8 mouse cellular contexts compared by ENCODE assay signal in the genomic region with DNA sequence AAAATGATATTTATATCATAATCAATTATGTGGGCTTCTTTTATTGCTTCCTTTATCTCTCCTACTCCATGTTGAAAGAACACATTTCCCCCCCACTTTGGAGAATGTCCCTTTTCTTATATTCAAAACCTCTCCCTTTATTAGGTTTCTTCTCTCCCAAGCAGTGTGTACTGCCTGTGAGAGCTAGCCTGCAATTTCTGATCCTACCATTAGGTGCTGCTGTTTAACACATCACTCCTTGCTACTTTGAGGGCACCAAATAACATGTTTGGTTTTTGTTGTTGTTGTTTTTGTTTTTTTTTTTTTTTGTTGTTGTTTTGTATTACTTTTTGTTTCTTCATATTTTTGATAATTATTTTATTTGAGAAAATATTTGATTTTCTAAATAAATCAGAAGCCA.
DNase-seq lines count a peak whose midpoint lies in the region; ATAC-seq and TF ChIP-seq lines count a peak whose summit lies in the region.

No protein-coding gene starts in this region.

- TF ChIP-seq CTCF in hindbrain, postnatal 0 days (IDR thresholded peaks at IDR 0.05; ENCODE audit: low read depth): peak; percentile 48
- peak; percentile 56 for TF ChIP-seq CTCF in midbrain, postnatal 0 days (IDR thresholded peaks at IDR 0.05)

- H3K4me3 ChIP-seq in hindbrain, postnatal 0 days (ENCODE audit: low read length): no peak overlapping the region
- H3K4me3 ChIP-seq in hindbrain, embryonic 14.5 days (replicated peaks; ENCODE audit: low read length): no peak overlapping the region
- H3K4me3 ChIP-seq in midbrain, postnatal 0 days (ENCODE audit: low read depth, low read length): no peak overlapping the region
- H3K4me3 ChIP-seq in midbrain, embryonic 11.5 days (ENCODE audit: low read depth, low read length): no peak overlapping the region

- no peak overlapping the region for H3K27ac ChIP-seq in hindbrain, postnatal 0 days
- no peak overlapping the region for H3K27ac ChIP-seq in hindbrain, embryonic 14.5 days
- no peak overlapping the region for H3K27ac ChIP-seq in midbrain, postnatal 0 days (ENCODE audit: low read depth, low read length)
- no peak overlapping the region for H3K27ac ChIP-seq in midbrain, embryonic 11.5 days (ENCODE audit: low read depth, low read length)

- no peaks in the 10 kb centered on the region for H3K4me1 ChIP-seq in hindbrain, postnatal 0 days (ENCODE audit: insufficient read depth, low read length)
- H3K4me1 ChIP-seq in hindbrain, embryonic 14.5 days (replicated peaks; ENCODE audit: control insufficient read depth, insufficient read depth, low read length): no peaks in the 10 kb centered on the region
- H3K4me1 ChIP-seq in midbrain, postnatal 0 days (ENCODE audit: insufficient read depth, low read length): no peaks in the 10 kb centered on the region
- no peaks in the 10 kb centered on the region for H3K4me1 ChIP-seq in midbrain, embryonic 11.5 days (ENCODE audit: control insufficient read depth, insufficient read depth, low read length)

- no peak overlapping the region for H3K4me2 ChIP-seq in hindbrain, postnatal 0 days (ENCODE audit: low read depth, low read length)
- H3K4me2 ChIP-seq in hindbrain, embryonic 14.5 days (replicated peaks): no peak overlapping the region
- H3K4me2 ChIP-seq in midbrain, postnatal 0 days (ENCODE audit: low read depth, low read length, poor library complexity, severe bottlenecking): no peak overlapping the region
- no peak overlapping the region for H3K4me2 ChIP-seq in midbrain, embryonic 11.5 days

- DNase-seq in hindbrain, postnatal 0 days (ENCODE audit: low spot score): peak; percentile 29
- DNase-seq in hindbrain, embryonic 14.5 days (ENCODE audit: low spot score): no peak
- DNase-seq in midbrain, postnatal 0 days (ENCODE audit: low spot score): no peak
- no peak for DNase-seq in midbrain, embryonic 11.5 days (ENCODE audit: low spot score, missing footprints)
- DNase-seq in c-Kit-positive CD71-positive TER-119-positive erythroid progenitor cells, embryonic 14.5 days (ENCODE audit: low spot score): peak; percentile 14
- peak; percentile 31 for DNase-seq in retina, embryonic 14.5 days (ENCODE audit: low spot score)
- no peak for DNase-seq in gastrocnemius, postnatal 25 days
- DNase-seq in frontal cortex, postnatal 10 days (ENCODE audit: low spot score in 2 of 2): no peak

- no peak overlapping the region for H3K9ac ChIP-seq in hindbrain, postnatal 0 days (replicated peaks; ENCODE audit: low read length)
- H3K9ac ChIP-seq in hindbrain, embryonic 14.5 days: no peak overlapping the region
- H3K9ac ChIP-seq in midbrain, postnatal 0 days (replicated peaks; ENCODE audit: low read length, poor library complexity, severe bottlenecking): no peak overlapping the region
- H3K9ac ChIP-seq in midbrain, embryonic 11.5 days (ENCODE audit: low read length): no peak overlapping the region

- H3K9me3 ChIP-seq in hindbrain, postnatal 0 days (ENCODE audit: low read length): no peaks in the 10 kb centered on the region
- H3K9me3 ChIP-seq in hindbrain, embryonic 14.5 days (ENCODE audit: control insufficient read depth, low read length): 0 out of 2 replicates have a peak, but pooled peaks cover 7% of the 10 kb centered on the region
- no peaks in the 10 kb centered on the region for H3K9me3 ChIP-seq in midbrain, postnatal 0 days (ENCODE audit: low read length)
- H3K9me3 ChIP-seq in midbrain, embryonic 11.5 days (ENCODE audit: control insufficient read depth, low read length): no peaks in the 10 kb centered on the region

- no peaks in the 10 kb centered on the region for H3K27me3 ChIP-seq in hindbrain, postnatal 0 days (ENCODE audit: insufficient read depth, low read length)
- H3K27me3 ChIP-seq in hindbrain, embryonic 14.5 days (ENCODE audit: control insufficient read depth, insufficient read depth, low read length): no peaks in the 10 kb centered on the region
- H3K27me3 ChIP-seq in midbrain, postnatal 0 days (ENCODE audit: insufficient read depth, low read length): no peaks in the 10 kb centered on the region
- no peaks in the 10 kb centered on the region for H3K27me3 ChIP-seq in midbrain, embryonic 11.5 days (ENCODE audit: control insufficient read depth, insufficient read depth, low read length)

- ATAC-seq in hindbrain, postnatal 0 days: no peak
- ATAC-seq in hindbrain, embryonic 14.5 days (ENCODE audit: low FRiP score): no peak
- ATAC-seq in midbrain, postnatal 0 days (ENCODE audit: low FRiP score): no peak
- ATAC-seq in midbrain, embryonic 11.5 days (ENCODE audit: low FRiP score): no peak

- no peaks in the 10 kb centered on the region for H3K36me3 ChIP-seq in hindbrain, postnatal 0 days (ENCODE audit: insufficient read depth, low read length)
- H3K36me3 ChIP-seq in hindbrain, embryonic 14.5 days (replicated peaks; ENCODE audit: control insufficient read depth, insufficient read depth): no peaks in the 10 kb centered on the region
- H3K36me3 ChIP-seq in midbrain, postnatal 0 days (ENCODE audit: insufficient read depth, low read length): no peaks in the 10 kb centered on the region
- no peaks in the 10 kb centered on the region for H3K36me3 ChIP-seq in midbrain, embryonic 11.5 days (ENCODE audit: control insufficient read depth, insufficient read depth, low read length)

Comparison
In these comparisons a context has a peak if more than half of its experiments do, and no peak if none do; other contexts are left out.
1. DNase-seq: peak in hindbrain, postnatal 0 days (single experiment), c-Kit-positive CD71-positive TER-119-positive erythroid progenitor cells, embryonic 14.5 days (single experiment) and retina, embryonic 14.5 days (single experiment); none in hindbrain, embryonic 14.5 days (single experiment), midbrain, postnatal 0 days (single experiment), midbrain, embryonic 11.5 days (single experiment), gastrocnemius, postnatal 25 days (single experiment) and frontal cortex, postnatal 10 days (0 of 2).